Mouse (Mus musculus) NIH3T3 (cell line): ENCODE results near the gene Shtn1.
A peak's percentile ranks its signal among the peaks of the same experiment; 100 is the strongest.

Experiments
- DNase-seq: peaks from one replicate; pipeline ENCODE4 v3.0.0-alpha.2; 2012; ENCODE audit warnings: low read depth

Gene Shtn1

GRCm38 (mm10) chr19:59052053-59052452 lies 23.8 kb downstream of the Shtn1 start:
- no peak for DNase-seq

- no peak for DNase-seq
Observed at GRCm38 (mm10) chr19:59051622-59052021, 24.3 kb downstream of the Shtn1 start.

DNA sequence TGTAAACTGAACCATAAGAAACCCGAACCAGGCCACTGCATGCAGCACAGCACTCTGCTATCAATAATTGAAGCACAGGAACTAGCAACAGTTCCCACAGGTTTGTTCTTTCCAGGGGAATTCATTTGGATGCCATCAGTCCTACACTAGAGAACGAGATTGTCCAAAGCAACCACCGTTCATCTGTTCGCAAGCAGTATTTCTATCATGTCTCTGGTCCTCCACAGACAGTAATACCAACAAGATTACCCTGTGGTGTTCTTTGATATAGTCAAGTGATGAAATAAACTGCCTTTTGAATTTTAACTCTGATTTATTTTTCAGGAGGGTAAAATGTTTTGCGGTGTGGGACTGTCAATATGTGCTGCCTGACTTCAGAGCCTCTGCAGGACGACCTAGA lies 27.0 kb downstream of the Shtn1 start:
- no peak for DNase-seq

GRCm38 (mm10) chr19:59047511-59047910 lies 28.4 kb downstream of the Shtn1 start:
- peak; percentile 10 for DNase-seq

DNA sequence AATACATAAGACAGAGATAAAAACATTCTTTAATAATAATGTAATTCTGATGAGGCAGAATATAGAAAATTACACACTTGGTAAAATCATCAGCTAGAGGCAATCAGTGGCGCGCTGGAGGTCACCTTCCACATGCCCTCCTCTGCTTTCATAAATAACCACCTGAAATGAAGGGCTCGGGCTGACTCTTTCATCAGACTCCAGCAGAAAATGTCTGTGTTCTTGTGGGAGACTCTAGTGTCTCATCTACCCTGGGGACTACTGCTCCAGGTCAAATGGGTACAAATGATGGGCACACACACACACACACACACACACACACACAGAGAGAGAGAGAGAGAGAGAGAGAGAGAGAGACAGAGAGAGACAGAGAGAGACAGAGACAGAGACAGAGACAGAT lies 34.8 kb downstream of the Shtn1 start:
- no peak for DNase-seq

GRCm38 (mm10) chr19:59038793-59039192 lies 37.1 kb downstream of the Shtn1 start:
- DNase-seq, result no peak

DNA sequence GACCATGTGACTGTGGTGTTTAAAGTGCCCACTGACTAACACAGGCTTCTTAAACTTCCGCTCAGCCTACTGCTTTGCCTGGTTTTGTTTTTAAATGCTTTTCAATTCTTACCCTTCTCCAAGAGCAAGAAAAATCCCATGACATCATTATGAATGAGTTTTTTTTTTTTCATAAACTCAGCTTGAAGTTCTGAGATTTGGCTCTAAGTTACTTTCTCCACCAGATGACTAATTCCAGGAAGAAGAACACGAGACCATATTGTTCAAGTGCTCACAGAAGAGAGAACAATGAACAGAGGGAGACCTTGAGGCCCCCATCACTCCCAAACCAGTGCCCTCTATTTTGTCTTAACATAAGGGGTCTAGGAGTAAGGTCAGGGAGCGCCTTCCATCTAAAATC lies 39.1 kb downstream of the Shtn1 start:
- DNase-seq, result no peak

- no peak for DNase-seq
Observed at GRCm38 (mm10) chr19:59033241-59033640, 42.7 kb downstream of the Shtn1 start.

DNA sequence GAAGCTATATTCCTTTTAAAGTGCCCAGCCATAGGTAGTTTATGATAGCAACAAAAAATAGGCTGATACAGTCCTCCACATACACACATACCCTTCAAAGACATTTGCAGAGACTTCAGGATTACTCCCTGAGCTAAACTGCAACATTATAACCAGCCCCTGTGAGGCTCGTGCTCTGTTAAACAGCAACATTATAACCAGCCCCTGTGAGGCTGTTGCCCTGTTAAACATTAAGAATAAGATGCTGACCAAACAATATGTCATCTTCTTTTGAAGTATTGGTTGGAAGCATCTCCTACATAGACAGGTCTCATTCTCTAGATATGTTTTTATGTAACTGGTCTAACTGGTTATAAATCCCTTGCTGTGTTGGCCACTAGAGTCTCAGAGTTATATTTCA lies 45.7 kb downstream of the Shtn1 start:
- no peak for DNase-seq

DNA sequence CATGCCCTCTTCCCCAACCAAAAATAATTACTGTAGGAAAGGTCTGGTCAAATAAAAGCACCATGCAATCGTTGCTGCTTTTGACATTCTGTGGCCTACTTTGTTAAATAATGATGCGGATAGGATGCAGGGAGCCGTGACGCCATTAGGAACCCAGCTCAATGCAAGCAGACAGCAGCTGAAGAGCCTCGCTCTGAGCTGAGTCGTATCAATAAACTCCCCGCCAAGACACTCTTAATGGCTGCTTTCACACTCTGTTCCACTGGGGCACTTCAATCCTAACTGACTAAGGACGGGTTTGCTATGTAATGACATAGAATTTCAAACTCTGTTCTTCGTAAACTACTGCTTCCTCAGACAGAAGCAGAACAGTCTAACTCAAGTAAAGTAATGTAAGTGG lies 46.9 kb downstream of the Shtn1 start:
- no peak for DNase-seq

GRCm38 (mm10) chr19:59028130-59028529 lies 47.8 kb downstream of the Shtn1 start:
- no peak for DNase-seq

- DNase-seq, result no peak
Observed at GRCm38 (mm10) chr19:59023876-59024275, 52.0 kb downstream of the Shtn1 start.

DNA sequence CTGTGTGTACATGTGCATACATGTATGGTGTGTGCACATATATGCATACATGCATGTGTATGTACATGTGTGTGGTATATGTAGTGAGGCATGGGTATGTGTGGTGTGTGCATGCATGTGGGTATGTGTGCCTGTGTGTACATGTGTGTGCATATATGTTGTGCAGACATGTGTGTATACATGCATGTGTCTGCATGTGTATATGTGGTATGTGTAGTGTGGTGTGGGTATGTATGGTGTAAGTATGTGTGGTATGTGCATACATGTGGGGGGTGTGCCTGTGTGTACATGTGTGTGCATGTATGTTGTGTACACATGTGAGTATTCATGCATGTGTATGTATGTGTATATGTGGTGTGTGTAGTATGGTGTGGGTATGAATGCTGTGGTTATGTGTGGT lies 54.3 kb downstream of the Shtn1 start:
- no peak for DNase-seq

DNA sequence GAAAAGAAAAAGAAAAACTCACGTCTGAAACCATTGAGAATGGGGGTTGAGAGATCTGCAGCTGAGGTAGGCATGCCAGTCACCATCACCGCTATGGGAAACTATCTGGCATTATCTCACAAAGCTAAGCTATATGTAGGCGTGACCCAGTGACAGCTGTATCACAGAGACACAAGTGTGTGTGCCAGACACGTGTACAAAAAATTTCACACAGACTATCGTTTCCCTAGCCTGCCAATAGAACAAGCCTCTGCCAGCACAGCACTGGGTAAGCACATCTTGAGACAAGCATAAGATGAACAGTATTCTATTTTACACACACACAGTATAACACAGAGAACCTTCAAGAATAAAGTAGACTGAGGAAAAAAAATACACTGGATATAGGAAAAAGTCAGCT lies 65.1 kb downstream of the Shtn1 start:
- DNase-seq, result no peak

DNA sequence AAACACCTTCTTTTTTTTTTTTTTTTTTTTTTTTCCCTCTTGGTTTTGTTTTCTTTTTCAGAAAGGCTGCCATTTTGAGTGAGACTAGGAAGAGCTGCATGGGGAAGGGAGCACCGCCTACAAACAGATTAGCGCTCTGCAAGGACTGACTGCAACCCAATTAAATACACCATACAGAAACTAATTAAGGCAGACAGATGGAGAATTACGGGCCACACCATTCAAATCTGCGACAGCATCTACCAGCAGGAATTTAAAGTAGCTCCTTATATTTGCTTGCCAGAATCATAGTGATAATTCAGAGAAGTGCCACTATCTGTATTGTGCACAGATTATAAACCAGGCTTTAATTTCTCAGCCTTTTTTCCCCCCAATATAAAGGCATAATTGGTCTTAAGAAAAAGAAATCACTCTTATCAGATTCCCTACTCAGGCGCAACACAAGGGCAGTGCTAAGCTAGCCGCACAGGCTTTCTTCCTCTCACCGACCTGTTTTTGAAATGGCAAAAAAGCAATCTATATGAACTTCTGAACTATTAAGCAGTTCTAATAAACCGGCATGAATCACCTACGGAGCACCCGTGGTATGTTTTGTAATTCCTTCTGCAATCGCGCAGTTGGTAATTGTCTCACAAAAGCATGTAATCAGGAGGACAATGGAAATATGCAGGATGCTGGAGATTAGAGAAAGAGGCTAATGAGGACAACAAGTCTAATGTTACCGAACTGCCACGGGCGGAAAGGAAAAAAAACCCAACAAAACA lies 69.1 kb downstream of the Shtn1 start:
- no peak for DNase-seq

DNA sequence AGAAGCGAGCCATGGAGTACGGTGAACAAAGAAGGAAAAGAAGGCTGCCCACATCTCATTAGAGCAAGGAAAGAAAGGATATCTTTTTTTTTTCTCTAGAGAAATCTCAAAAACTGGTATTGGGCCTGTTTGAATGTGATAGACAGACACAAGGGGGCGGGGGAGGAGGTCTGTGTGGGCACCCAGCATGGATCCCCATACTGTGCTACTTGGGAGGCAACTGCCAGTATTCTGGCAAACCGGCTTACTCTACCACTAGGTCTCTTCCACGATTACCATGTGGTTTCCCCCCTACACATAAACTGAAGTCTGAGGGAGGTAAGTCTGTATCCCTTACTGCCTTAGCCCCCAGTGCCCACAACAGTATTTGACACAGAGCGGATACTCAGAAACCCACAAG lies 73.1 kb downstream of the Shtn1 start:
- DNase-seq, result no peak

GRCm38 (mm10) chr19:58981571-58981970 lies 94.3 kb downstream of the Shtn1 start:
- DNase-seq, result no peak

DNA sequence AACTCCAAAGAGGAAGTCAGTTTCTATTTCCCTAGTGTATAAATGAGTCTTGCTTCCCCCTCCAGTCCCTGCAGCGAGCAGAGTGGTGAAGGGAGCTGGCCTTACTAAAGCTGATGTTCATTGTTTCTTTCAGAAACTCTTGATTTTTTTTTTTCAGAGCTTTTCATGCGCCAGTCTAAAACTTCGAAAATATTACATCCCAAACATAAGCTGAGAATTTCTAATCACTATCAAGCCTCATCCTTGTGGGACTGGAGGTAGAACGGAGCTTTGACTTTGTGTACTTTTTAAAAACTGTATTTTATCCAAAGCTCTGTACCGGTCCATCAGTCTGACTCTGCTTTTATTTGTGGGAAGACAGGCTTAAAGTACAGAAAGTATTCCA lies 95.9 kb downstream of the Shtn1 start:
- DNase-seq, result no peak

GRCm38 (mm10) chr19:58979436-58980055 lies 96.4 kb downstream of the Shtn1 start:
- DNase-seq, result peak; percentile 91

DNA sequence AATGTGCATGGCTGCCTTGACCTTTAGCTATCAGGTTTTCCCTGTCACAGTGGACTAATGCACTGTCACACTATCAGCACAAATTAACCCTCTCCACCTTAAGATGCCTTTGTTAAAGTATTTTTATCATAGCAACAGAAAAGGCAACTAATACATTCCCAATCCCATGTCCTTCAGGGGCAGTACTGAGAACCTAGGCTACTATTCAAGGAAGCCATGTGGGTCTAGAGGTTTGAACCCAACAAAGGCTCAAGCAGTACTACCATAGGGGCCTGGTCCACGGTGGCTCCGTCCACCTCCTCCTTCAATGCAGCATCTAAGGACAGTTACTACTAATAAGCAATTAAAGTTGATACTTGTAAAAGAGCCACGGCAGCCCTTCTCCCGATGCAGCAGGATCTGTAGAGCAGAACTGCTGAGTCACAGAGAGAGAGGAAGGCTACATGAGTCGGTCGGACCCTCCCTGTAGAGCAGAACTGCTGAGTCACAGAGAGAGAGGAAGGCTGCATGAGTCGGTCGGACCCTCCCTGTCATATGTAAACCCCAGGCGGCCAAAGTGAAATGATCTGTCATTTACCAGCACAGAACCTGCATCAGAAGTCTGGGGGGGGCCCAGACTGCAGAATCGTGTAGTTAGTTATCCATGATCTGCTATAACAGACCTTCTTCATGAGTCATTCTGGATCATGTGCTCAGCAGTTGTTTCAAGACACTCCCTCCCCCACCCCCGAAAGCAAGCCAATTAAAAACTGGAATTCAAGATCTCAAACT lies 97.3 kb downstream of the Shtn1 start:
- DNase-seq, result peak; percentile 79

DNA sequence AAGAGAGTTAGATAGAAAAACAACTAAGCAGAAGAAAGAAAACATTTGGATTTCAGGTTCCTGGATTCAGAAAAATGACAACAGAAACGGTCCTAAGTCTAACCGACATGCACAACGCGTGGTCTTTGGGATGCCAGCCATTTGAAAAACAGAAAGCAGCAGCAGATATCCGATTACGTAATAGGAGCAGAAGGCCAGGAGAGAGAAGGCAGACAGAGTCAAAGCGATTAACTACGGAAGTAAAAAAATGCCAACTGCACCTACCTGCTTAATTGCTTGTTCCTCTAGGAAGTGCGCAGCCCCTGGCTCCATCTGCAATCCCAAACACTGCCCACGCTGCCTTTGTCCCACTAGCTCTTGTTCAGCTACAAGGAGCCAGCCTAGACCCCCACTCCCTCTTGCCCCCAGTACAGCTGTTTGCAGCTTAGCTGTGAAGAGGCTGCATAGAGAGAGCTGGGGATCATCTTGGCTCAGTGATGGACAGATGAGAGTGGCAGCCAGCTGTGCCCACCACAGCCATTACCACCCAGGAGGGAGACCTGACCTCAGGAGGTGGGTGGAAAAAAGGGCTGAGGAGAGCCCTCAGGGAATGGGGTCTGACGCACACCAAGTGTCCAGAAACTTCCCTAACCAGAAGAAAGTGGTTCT lies 100.6 kb downstream of the Shtn1 start:
- DNase-seq, result peak; percentile 10

- no peak for DNase-seq
Observed at GRCm38 (mm10) chr19:58974126-58974525, 101.8 kb downstream of the Shtn1 start.

DNA sequence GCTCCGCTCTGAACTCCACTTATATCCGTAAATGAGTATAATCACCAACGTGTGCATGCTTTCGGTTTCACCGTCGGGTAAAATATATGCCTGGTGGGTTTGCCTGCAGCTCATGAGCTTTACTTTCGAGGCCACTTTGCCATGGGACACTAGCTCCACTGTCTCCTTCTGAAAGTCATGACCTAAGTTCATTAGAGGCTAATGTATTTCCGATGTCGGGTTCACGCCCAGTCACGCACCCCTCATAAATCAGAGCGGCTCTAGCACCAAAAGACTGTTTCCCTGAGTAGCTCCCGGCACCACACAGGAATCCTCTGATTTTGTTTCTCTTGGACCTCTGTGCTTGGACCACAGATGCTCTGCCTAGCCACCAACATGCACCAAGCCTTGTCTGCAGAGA lies 105.1 kb downstream of the Shtn1 start:
- no peak for DNase-seq
